Mouse (Mus musculus): ENCODE data around the gene Toporsl.

The Toporsl gene

DNA sequence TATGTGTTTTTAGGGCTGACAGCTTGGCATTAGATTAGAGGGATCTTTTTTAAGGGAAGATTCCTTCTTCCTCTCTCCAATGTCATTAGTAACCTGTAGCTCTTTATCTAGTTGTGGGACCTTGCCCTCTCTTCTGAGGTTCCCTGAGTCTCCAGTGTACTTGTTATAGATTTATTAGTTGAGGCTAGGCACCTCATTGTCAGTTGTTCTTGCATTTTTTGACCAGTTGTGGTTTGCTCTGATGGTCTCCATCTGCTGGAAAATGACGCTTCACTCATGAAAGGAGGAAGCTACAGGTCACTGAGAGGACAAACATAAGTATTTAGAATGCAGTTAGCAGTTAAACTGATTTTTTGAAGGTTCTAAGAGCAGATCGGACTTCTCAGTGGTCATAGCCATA lies at the start of gene Toporsl:
TSS of gene Toporsl (plus strand) at position 348 of the 400 bp plus-strand sequence.
- no peak for DNase-seq (ENCODE audit: extremely low read depth, low read depth)

DNA sequence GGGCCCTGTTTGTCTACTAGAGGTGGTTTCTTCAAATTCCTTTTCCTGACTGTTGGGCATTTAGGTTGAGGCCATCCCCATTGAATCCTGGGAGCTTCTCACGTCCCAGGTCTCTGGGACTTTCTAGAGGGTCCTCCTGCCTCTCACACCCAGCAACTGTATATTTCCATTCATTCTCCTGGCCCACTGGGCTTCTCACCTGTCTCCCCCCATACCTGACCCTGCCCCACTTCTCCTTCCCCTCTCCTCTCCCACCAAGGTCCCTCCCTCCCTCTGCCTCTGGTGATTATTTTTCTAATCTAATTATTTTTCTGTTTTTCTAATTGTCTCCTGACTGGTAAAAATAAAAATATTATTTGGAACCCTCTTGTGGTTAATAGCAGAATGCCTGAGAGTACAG lies 38.4 kb upstream of the Toporsl start:
- DNase-seq (ENCODE audit: extremely low read depth, low read depth): no peak

GRCm38 (mm10) chr4:52558080-52558479 lies 38.0 kb upstream of the Toporsl start:
- DNase-seq (ENCODE audit: extremely low read depth, low read depth): no peak

- DNase-seq (ENCODE audit: extremely low read depth, low read depth): no peak
Measured at GRCm38 (mm10) chr4:52563859-52564258, 32.2 kb upstream of the Toporsl start.

DNA sequence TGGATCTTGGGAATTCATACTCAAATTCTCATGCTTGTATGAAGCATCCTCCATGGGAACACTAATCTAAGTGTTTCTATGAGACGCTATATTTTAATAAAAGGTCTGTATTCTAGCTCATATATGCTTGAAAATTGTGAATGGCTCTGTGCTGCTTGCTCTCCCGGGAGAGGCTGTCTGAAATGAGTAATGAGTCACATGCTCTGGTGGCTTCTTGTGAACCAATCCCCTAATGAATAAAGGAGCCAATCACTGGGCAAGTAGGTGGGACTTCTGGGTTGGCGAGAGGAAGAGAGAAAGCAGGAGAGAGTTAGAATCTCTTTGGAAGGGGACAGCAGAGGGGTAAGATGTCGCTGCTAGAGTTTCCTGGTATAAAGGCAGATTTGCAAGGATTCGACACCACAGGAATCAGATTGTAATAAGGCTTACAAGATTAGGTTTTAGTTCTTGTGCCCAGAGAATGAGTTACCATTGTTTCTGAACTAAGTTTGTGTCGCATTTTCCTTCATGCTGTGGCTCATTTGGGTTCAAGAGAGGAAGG lies 9.8 kb upstream of the Toporsl start:
- DNase-seq (ENCODE audit: extremely low read depth, low read depth): no peak

GRCm38 (mm10) chr4:52593821-52594356 lies 2.2 kb upstream of the Toporsl start:
- no peak for DNase-seq (ENCODE audit: extremely low read depth, low read depth)

- DNase-seq (ENCODE audit: extremely low read depth, low read depth): no peak
Measured at GRCm38 (mm10) chr4:52594632-52595031, 1.4 kb upstream of the Toporsl start.

DNA sequence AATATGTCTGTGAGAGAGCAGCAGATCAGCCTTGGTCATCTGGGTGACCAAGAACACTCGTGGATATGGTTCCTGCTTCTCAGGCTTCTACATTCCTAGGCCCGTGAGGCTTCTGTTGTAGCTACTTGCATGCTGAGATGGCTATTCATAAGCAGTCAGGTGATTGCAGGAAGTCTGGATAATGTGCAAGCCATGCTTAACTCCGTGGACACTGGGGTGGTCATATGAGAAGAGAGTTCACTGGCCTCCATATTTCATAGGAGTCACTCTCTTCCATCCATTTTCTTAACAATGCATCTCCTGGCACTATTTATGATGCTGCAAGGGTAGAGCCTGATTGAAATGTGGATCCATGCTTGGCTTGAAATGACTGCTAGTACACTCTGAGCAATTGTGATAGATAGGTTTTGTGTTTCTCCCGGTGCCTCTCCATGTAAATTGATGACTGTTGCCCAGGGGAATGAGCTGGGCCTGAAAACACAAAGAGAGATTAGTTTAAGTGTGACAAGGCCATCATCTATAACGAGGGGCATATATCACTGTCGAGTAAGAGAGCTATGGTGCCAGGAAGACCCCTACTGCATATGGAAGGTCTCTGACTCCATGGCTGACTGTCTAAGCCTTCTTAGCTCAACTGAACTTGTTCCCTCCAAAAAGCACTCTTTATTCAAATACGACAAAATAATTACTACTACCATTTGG lies 2.3 kb downstream of the Toporsl start:
- no peak for DNase-seq (ENCODE audit: extremely low read depth, low read depth)

DNA sequence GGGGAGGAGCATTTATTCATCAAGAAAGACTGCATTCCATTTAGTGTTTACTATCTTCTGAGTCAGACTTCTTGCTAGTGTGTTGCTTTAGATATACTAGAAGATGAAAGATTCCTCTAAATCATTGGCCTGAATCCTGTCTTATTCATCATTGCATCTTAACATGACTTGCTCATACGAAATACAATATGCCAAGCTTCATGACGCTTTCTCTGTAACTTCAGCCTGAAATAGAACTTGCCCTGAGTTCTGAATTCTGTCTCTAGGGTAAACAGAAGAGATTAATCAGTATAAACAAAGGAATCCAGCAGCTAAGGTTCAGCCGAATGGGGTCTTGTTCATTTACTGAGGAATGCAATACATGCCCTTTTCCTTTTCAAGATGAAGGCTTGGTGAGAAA lies 10.8 kb downstream of the Toporsl start:
- no peak for DNase-seq (ENCODE audit: extremely low read depth, low read depth)

- no peak for DNase-seq (ENCODE audit: extremely low read depth, low read depth)
Measured at GRCm38 (mm10) chr4:52634986-52635385, 38.9 kb downstream of the Toporsl start.

DNA sequence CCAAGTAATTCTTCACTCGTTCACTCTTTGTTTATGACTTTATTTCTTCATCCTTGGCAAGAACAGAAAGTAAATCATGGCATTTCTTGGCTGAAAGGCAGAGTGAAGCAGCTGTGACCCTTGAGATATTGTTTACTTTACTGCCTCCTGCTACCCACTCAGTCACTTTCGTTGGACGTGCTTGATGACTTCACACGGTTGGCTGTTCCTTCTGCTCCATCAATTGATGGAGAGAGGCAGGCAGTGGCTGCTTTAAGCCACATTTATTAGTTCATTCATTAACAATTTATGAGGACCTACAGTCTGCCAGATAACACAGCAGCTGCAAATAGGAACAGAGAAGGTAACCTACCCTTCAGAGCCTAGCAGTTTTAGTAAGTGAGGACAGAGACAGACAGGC lies 51.7 kb downstream of the Toporsl start:
- no peak for DNase-seq (ENCODE audit: extremely low read depth, low read depth)

GRCm38 (mm10) chr4:52659701-52660100 lies 63.6 kb downstream of the Toporsl start:
- DNase-seq (ENCODE audit: extremely low read depth, low read depth): no peak

DNA sequence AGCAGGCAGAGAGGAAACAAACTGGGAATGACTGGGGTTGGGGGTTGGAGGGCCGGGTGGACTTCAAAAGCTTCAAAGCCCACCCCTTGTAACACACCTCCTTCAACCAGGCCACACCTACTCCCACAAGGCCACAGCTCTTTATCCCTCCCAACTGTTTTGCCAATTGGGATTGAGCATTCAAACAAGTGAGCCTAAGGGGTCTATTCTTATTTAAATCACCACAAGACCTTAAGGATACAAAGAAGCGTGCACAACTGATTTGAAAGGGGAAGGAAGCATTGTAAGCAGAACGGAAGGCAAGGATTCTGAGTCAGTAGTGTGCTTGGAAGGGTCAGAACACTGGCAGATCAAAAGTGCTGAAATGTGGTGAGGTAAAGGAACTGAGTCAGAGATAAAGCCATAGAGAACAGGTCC lies 64.6 kb downstream of the Toporsl start:
- DNase-seq (ENCODE audit: extremely low read depth, low read depth): no peak

- no peak for DNase-seq (ENCODE audit: extremely low read depth, low read depth)
Measured at GRCm38 (mm10) chr4:52661311-52661710, 65.2 kb downstream of the Toporsl start.

Data from MEL-GATA-1-ER (cell line).